Mouse (Mus musculus): ENCODE results near the gene Mob4.

The Mob4 gene

GRCm38 (mm10) chr1:55174558-55175034 lies 43.6 kb downstream of the Mob4 start:
- Histone ChIP-seq H3K4me3 (replicated peaks; ENCODE audit: low read length) (no peak overlapping the region), H3K4me1 (replicated peaks; ENCODE audit: low read depth, low read length) (peaks cover 25% of the 10 kb centered on the region), H3K27me3 (ENCODE audit: insufficient read depth, low read length) (no peaks in the 10 kb centered on the region), H3K36me3 (ENCODE audit: insufficient read depth, low read length) (no peaks in the 10 kb centered on the region), H3K9me3 (ENCODE audit: low read length) (peaks cover 5% of the 10 kb centered on the region; the same call in 1 of the 2 replicates)
- TF ChIP-seq POU5F1 (IDR thresholded peaks at IDR 0.05; ENCODE audit: borderline replicate concordance, low read length) (no peak), CTCF (conservative IDR thresholded peaks at IDR 0.05; ENCODE audit: low read length) (no peak), NANOG (IDR thresholded peaks at IDR 0.05; ENCODE audit: borderline replicate concordance, low read length) (no peak)

DNA sequence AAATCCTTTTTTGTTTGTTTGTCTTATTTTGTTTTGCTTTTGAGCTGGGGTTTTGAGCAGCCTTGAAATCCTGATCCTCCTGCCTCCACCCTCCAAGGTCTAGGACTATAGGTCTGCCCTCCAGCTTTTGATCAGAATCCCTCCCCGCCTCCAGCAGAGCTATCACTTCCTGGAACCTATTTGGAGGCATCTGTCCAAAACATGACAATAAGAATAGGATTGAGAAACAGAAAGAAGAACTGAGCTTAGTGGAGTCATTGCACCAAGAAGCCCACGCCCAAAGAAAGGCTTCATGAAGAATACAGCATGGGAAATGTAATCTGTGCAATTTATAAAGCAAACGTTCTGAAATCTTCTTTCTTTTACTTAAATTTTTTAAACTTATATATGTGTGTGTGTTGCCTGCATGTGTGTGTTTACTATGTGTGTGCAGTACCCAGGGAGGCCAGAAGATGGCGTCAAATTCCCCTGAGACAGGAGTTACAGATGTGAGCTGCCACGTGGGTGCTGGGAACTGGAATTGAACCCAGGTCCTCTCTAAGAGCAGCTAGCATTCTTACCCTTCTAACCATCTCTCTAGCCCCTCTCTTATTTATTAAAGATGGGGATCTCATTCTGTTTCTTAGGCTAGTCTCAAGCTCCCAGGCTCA lies 49.0 kb downstream of the Mob4 start:
- Histone ChIP-seq H3K4me3 (replicated peaks; ENCODE audit: low read length) (no peak overlapping the region), H3K27me3 (ENCODE audit: insufficient read depth, low read length) (no peaks in the 10 kb centered on the region), H3K4me1 (replicated peaks; ENCODE audit: low read depth, low read length) (peaks cover 24% of the 10 kb centered on the region), H3K36me3 (ENCODE audit: insufficient read depth, low read length) (no peaks in the 10 kb centered on the region), H3K9me3 (ENCODE audit: low read length) (peaks cover 5% of the 10 kb centered on the region; the same call in 1 of the 2 replicates)
- no peak for TF ChIP-seq POU5F1 (IDR thresholded peaks at IDR 0.05; ENCODE audit: borderline replicate concordance, low read length)
- TF ChIP-seq NANOG (IDR thresholded peaks at IDR 0.05; ENCODE audit: borderline replicate concordance, low read length) = no peak
- TF ChIP-seq CTCF (conservative IDR thresholded peaks at IDR 0.05; ENCODE audit: low read length) = peak; percentile 53

DNA sequence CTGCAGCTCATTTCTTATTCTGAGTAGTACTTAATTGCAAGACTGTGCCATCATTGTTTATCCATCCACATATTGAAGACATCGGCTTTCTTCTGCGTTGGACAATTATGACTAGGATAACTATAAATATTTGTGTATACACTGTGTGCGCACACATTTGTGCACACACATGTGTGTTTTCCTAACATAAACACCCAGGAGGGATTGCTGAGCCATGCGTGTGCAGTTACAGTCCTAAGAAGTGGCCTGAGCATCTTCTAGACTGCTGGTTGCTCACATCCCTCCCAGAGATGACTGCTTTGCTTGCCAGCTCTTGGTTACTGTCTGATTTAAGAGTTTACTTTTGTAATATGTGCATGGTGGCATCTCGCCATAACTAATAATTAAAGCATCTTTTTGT lies 51.4 kb downstream of the Mob4 start:
- Histone ChIP-seq H3K27me3 (ENCODE audit: insufficient read depth, low read length) (no peaks in the 10 kb centered on the region), H3K9me3 (ENCODE audit: low read length) (peaks cover 5% of the 10 kb centered on the region; the same call in 1 of the 2 replicates), H3K4me3 (replicated peaks; ENCODE audit: low read length) (no peak overlapping the region), H3K36me3 (ENCODE audit: insufficient read depth, low read length) (no peaks in the 10 kb centered on the region), H3K4me1 (replicated peaks; ENCODE audit: low read depth, low read length) (peaks cover 36% of the 10 kb centered on the region)
- TF ChIP-seq NANOG (IDR thresholded peaks at IDR 0.05; ENCODE audit: borderline replicate concordance, low read length) (no peak), CTCF (conservative IDR thresholded peaks at IDR 0.05; ENCODE audit: low read length) (no peak), POU5F1 (IDR thresholded peaks at IDR 0.05; ENCODE audit: borderline replicate concordance, low read length) (no peak)

DNA sequence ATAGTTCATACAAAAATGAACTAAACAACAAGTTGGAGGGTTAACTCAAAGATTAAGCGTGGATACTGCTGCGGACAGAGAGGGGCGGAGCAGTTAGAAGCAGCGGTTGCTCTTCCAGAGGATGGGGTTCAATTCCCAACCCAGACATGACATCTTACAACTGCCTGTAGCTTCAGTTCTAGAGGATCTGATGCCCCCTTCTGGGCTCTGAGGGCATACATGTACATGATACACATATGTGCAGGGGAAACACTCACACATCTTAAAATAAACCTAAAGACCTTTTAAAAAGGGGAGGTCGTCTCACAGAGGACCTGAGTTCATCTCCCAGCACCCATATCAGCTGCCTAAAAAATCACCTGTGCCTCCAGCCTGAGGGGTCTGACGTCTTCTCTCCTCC lies 54.7 kb downstream of the Mob4 start:
- Histone ChIP-seq H3K4me1 (replicated peaks; ENCODE audit: low read depth, low read length) (peaks cover 41% of the 10 kb centered on the region), H3K4me3 (replicated peaks; ENCODE audit: low read length) (no peak overlapping the region), H3K36me3 (ENCODE audit: insufficient read depth, low read length) (no peaks in the 10 kb centered on the region), H3K9me3 (ENCODE audit: low read length) (no peaks in the 10 kb centered on the region), H3K27me3 (ENCODE audit: insufficient read depth, low read length) (no peaks in the 10 kb centered on the region)
- no peak for TF ChIP-seq NANOG (IDR thresholded peaks at IDR 0.05; ENCODE audit: borderline replicate concordance, low read length)
- TF ChIP-seq CTCF (conservative IDR thresholded peaks at IDR 0.05; ENCODE audit: low read length) = peak; percentile 22
- no peak for TF ChIP-seq POU5F1 (IDR thresholded peaks at IDR 0.05; ENCODE audit: borderline replicate concordance, low read length)

DNA sequence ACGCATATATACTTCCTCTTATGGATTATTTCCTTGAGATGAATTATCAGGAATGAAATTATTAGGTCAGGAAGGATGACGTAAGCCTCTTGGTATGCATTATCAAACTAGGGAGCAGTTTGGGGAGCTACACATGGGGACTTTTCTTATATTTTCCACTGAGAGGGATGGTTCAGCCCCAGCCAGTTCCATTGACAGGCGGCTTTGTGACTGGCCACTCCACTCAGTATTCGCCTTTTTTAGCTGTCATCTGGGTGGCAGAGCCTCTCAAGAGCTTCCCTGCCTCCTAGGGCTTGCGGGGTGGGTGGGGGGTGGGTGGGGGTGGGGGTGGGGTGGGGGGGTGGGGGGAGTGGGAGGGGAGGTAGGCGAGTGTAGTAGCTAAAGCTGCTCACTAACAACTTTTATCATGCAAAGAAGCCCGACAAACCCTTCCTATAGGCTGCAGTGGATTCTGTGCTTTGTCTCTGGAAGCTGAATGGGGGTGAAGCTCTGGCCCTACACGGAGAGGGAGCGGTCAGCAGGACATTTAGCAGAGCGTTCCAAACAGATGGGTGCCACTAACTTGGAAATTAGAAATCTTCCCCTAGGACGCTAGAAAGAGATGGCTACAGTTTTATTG lies 55.7 kb downstream of the Mob4 start:
- Histone ChIP-seq H3K27me3 (ENCODE audit: insufficient read depth, low read length) (no peaks in the 10 kb centered on the region), H3K4me3 (replicated peaks; ENCODE audit: low read length) (no peak overlapping the region), H3K4me1 (replicated peaks; ENCODE audit: low read depth, low read length) (peaks cover 50% of the 10 kb centered on the region), H3K9me3 (ENCODE audit: low read length) (no peaks in the 10 kb centered on the region), H3K36me3 (ENCODE audit: insufficient read depth, low read length) (no peaks in the 10 kb centered on the region)
- TF ChIP-seq CTCF (conservative IDR thresholded peaks at IDR 0.05; ENCODE audit: low read length) = no peak
- no peak for TF ChIP-seq NANOG (IDR thresholded peaks at IDR 0.05; ENCODE audit: borderline replicate concordance, low read length)
- TF ChIP-seq POU5F1 (IDR thresholded peaks at IDR 0.05; ENCODE audit: borderline replicate concordance, low read length) = no peak

GRCm38 (mm10) chr1:55192015-55192414 lies 61.0 kb downstream of the Mob4 start:
- TF ChIP-seq CTCF (conservative IDR thresholded peaks at IDR 0.05; ENCODE audit: low read length) = no peak
- no peak for TF ChIP-seq NANOG (IDR thresholded peaks at IDR 0.05; ENCODE audit: borderline replicate concordance, low read length)
- TF ChIP-seq POU5F1 (IDR thresholded peaks at IDR 0.05; ENCODE audit: borderline replicate concordance, low read length) = no peak
- H3K36me3 ChIP-seq (ENCODE audit: insufficient read depth, low read length) = no peaks in the 10 kb centered on the region

DNA sequence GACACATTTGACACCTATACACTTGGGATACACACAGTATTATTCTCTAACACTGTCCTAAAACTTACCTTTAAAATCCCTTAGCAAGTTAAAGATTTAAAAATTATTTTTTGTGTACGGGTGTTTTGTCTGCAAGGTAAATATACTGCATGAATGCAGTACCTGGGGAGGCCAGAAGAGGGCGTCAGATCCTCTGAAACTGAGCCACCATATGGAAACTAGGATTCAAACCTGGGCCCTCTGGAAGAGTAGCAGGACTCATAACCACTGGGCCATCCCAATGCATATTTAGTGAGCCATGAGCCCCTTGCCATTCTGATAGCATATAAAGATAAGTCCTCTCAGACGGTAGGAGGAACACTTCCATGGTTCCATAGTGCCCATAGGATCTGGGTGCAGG lies 61.8 kb downstream of the Mob4 start:
- TF ChIP-seq CTCF (conservative IDR thresholded peaks at IDR 0.05; ENCODE audit: low read length) (peak; percentile 99), POU5F1 (IDR thresholded peaks at IDR 0.05; ENCODE audit: borderline replicate concordance, low read length) (no peak)
- H3K27me3 ChIP-seq (ENCODE audit: insufficient read depth, low read length) = peaks cover 10% of the 10 kb centered on the region

More at GRCm38 (mm10) chr1:55192015-55192414, 61.0 kb downstream of the Mob4 start:
- Histone ChIP-seq H3K4me1 (replicated peaks; ENCODE audit: low read depth, low read length) (peaks cover 78% of the 10 kb centered on the region), H3K27me3 (ENCODE audit: insufficient read depth, low read length) (peaks cover 10% of the 10 kb centered on the region), H3K4me3 (replicated peaks; ENCODE audit: low read length) (no peak overlapping the region), H3K9me3 (ENCODE audit: low read length) (no peaks in the 10 kb centered on the region)

DNA sequence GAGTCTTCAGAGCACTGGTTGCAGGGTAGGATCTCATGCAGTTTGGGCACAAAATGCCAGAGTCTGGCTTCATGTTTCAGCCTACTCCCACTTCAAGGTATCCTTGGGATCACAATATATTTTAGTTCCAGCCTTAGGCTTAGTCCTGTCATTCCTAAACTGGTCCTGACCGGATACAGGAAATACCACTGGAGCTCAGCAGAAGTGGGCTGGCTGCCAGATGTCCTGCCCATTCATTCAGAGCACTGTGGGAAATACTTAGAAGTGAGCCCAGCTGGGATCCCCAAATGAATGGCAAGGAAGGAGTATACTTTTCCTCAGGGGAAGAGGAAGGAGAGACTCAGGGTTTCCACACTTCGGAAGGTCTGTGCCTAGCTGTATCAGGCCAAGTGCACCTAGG lies 62.3 kb downstream of the Mob4 start:
- H3K4me3 ChIP-seq (replicated peaks; ENCODE audit: low read length) = no peak overlapping the region
- H3K36me3 ChIP-seq (ENCODE audit: insufficient read depth, low read length) = no peaks in the 10 kb centered on the region
- H3K9me3 ChIP-seq (ENCODE audit: low read length) = no peaks in the 10 kb centered on the region
- H3K27me3 ChIP-seq (ENCODE audit: insufficient read depth, low read length) = peaks cover 10% of the 10 kb centered on the region
- H3K4me1 ChIP-seq (replicated peaks; ENCODE audit: low read depth, low read length) = peaks cover 79% of the 10 kb centered on the region
- no peak for TF ChIP-seq CTCF (conservative IDR thresholded peaks at IDR 0.05; ENCODE audit: low read length)
- no peak for TF ChIP-seq NANOG (IDR thresholded peaks at IDR 0.05; ENCODE audit: borderline replicate concordance, low read length)
- no peak for TF ChIP-seq POU5F1 (IDR thresholded peaks at IDR 0.05; ENCODE audit: borderline replicate concordance, low read length)

More for the DNA sequence above, 61.8 kb downstream of the Mob4 start:
- Histone ChIP-seq H3K36me3 (ENCODE audit: insufficient read depth, low read length) (no peaks in the 10 kb centered on the region), H3K9me3 (ENCODE audit: low read length) (no peaks in the 10 kb centered on the region), H3K4me3 (replicated peaks; ENCODE audit: low read length) (no peak overlapping the region), H3K4me1 (replicated peaks; ENCODE audit: low read depth, low read length) (peaks cover 76% of the 10 kb centered on the region)

Measured in E14TG2a.4 (cell line).